Mouse (Mus musculus): Measurements from ENCODE around the gene Ece1.

Ece1 gene

GRCm38 (mm10) chr4:137855741-137856341, 6.2 kb upstream of the Ece1 start:
- peak in 1 of 2 experiments; percentile 55 for DNase-seq (ENCODE audit: low spot score in 2 of 2)

- DNase-seq (ENCODE audit: low spot score in 2 of 2): no peak
These were observed 4.9 kb upstream of the Ece1 start for GRCm38 (mm10) chr4:137857116-137857515.

GRCm38 (mm10) chr4:137858371-137858770, 3.7 kb upstream of the Ece1 start:
- no peak for DNase-seq (ENCODE audit: low spot score in 2 of 2)

- DNase-seq (ENCODE audit: low spot score in 2 of 2): no peak
These were observed 501 bp upstream of the Ece1 start for GRCm38 (mm10) chr4:137861461-137862011.

DNA sequence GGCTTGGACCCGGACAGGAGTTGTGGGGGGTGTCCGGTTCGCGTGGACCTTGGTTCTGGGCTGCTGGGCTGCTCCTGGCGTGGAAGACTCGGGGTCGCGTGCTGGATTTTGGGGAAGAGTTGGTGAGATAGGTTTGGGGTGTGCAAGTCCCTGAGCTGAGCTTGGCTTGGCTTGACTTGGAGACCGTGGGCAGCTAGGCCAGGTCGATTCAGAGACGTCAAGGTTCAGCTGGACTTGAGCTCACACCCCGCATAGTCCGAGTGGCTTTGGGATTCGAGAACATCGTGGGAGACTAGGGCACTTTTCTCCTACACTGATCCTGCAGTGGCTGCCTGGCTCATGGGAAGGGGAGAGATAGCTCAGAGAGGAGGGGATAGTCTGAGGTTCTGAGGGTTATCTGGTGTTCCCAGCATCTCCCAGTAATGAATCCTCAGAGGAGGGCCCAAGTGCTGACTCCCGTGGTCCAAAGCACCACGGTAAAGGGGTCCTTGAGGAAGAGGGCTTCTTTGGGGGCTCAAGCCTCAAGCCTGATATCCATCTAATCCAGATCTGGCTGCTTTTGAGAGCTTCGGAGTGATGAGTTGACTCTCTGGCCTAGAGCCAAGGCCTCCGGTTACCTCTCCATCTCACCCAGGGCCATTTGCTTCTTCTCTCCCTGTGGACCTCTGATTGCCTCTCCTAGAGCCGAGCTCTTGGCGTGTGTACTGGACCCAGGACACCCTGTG, 641 bp downstream of the Ece1 start:
- no peak for DNase-seq (ENCODE audit: low spot score in 2 of 2)

DNA sequence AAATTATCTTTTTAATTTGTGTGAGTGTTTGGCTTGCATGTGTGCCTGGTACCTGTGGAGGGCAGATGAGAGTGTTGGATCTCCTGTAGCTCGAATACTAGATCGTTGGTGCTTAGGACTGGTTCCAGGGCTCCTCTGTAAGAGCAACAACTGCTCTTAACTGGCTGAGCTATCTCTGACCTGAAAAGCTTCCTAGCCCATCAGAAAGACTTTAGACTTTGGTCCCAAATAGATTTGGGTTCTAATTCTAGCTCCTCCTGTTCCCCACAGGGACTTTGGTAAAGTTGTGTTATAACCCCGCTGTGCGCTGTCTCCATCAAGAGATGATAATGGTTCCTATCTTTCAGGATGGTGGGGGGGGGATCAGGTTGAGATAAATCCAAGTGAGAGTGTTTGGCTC, 2.0 kb downstream of the Ece1 start:
- DNase-seq (ENCODE audit: low spot score in 2 of 2): no peak

DNA sequence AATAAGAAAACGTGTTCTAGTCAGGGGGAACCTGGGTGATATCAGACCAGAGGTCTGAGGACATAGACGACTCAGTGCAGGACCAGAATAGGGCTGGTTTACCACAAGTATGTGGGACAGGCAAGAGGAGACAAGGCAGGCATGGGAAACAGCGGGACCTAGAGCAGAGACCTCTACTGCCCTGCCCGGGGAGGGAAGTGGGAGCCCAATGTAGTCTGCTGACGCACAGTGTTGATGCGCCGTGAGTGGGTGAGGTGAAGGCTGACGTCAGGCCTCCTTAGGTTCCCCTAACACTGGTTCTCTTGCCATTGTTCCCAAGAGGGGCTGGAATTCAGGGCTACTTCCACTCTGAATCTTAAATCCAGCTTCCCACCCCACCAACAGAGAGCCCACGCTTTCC, 2.7 kb downstream of the Ece1 start:
- DNase-seq (ENCODE audit: low spot score in 2 of 2): no peak

GRCm38 (mm10) chr4:137865221-137865641, 3.2 kb downstream of the Ece1 start:
- DNase-seq (ENCODE audit: low spot score in 2 of 2): no peak

- no peak for DNase-seq (ENCODE audit: low spot score in 2 of 2)
These were observed 4.3 kb downstream of the Ece1 start for GRCm38 (mm10) chr4:137866206-137866863.

DNA sequence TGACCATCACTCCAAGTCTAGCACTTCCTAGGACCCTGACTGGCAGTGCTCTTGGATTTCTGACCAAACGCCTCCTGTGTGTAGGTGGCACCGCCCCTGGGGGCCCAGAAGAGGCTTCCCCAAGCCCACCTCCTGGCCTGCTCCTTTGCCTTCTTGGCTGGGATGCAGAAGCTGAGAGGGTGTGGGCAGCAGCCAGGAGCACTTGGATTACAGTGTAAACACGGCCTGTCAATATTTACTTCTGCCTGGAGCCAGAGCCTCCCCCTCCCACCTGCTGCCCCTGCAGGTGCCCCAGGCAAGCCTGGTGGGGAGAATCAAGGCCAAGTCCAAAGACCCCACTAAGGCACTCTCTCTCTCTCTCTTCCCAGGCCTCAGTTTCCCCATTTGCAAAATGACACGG, 5.2 kb downstream of the Ece1 start:
- no peak for DNase-seq (ENCODE audit: low spot score in 2 of 2)

GRCm38 (mm10) chr4:137867675-137868257, 5.7 kb downstream of the Ece1 start:
- peak; percentile 63 to 69 for DNase-seq (ENCODE audit: low spot score in 2 of 2)

GRCm38 (mm10) chr4:137869667-137870274, 7.7 kb downstream of the Ece1 start:
- no peak for DNase-seq (ENCODE audit: low spot score in 2 of 2)

GRCm38 (mm10) chr4:137870979-137871378, 8.9 kb downstream of the Ece1 start:
- DNase-seq (ENCODE audit: low spot score in 2 of 2): no peak

DNA sequence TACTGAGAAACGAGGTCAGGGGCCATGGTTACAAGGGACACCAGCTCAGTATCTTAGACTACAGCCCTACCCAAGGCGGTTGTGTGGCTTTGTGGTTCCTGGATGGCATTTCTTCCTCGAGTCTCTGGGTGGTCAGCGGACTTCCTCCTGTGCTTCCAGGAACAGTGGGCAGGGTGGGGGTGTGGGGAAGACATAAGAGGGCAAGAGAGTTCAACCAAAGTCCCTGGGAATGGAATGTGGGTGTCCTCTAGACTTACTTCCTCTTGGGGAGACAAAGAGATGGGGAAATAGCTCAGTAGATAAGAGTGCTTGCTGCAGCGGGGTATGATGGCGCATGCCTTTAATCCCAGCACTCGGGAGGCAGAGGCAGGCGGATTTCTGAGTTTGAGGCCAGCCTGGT, 9.4 kb downstream of the Ece1 start:
- no peak for DNase-seq (ENCODE audit: low spot score in 2 of 2)

- no peak for DNase-seq (ENCODE audit: low spot score in 2 of 2)
These were observed 12.3 kb downstream of the Ece1 start for GRCm38 (mm10) chr4:137874337-137874736.

GRCm38 (mm10) chr4:137874826-137875225, 12.8 kb downstream of the Ece1 start:
- DNase-seq (ENCODE audit: low spot score in 2 of 2): no peak

GRCm38 (mm10) chr4:137875466-137876092, 13.5 kb downstream of the Ece1 start:
- DNase-seq (ENCODE audit: low spot score in 2 of 2): no peak

- no peak for DNase-seq (ENCODE audit: low spot score in 2 of 2)
These were observed 14.8 kb downstream of the Ece1 start for GRCm38 (mm10) chr4:137876834-137877233.

DNA sequence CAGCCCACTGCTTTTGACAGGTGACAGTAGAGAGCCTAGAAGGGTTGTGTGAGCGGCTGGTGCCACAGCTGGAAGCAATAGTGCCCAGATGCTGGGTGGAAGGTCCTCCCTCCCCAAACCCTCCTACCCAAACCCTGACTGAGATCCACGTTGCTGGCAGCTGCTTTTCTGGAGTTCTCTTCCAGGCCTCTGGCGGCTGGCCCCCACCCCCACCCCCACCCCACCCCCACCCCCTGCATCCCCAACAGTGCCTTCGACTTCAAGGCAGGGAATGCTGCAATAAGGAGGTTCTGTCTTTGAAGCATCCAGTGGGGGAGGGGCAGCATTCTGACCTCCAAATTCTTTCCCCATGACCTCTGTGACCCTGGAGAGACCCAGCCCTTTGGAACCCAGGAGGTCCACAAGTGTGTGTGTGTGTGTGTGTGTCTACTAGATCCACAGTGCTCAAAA, 15.4 kb downstream of the Ece1 start:
- no peak for DNase-seq (ENCODE audit: low spot score in 2 of 2)

- DNase-seq (ENCODE audit: low spot score in 2 of 2): no peak
These were observed 17.5 kb downstream of the Ece1 start for GRCm38 (mm10) chr4:137879383-137880156.

- no peak for DNase-seq (ENCODE audit: low spot score in 2 of 2)
These were observed 19.4 kb downstream of the Ece1 start for GRCm38 (mm10) chr4:137881445-137881844.
